Mouse (Mus musculus) left cerebral cortex, postnatal 25 days (tissue): Measurements from ENCODE around the gene Vps41. TPM values are rescaled to one million over a fixed set of nuclear protein-coding genes. Genes with fewer than 3 reads are reported as not detected.

Experiments used
- DNase-seq, 2 experiments: peaks; one replicate each; pipeline ENCODE4 v3.0.0; 2022; ENCODE audit warnings: low spot score in 2 of 2, mixed read lengths in 1 of 2
- intact Hi-C: fragments of 180-260 bp; cut with DNase I; formaldehyde crosslinking; loops from one replicate; pipeline ENCODE4 v1.15.1; 2025
- total RNA-seq, 2 experiments: library from RNA; stranded (reverse); gene quantifications; 2 replicates each; pipeline ENCODE4 v1.2.3; 2021

Gene Vps41
- total RNA-seq, 2 experiments from 2014 or later: 152 TPM

DNA sequence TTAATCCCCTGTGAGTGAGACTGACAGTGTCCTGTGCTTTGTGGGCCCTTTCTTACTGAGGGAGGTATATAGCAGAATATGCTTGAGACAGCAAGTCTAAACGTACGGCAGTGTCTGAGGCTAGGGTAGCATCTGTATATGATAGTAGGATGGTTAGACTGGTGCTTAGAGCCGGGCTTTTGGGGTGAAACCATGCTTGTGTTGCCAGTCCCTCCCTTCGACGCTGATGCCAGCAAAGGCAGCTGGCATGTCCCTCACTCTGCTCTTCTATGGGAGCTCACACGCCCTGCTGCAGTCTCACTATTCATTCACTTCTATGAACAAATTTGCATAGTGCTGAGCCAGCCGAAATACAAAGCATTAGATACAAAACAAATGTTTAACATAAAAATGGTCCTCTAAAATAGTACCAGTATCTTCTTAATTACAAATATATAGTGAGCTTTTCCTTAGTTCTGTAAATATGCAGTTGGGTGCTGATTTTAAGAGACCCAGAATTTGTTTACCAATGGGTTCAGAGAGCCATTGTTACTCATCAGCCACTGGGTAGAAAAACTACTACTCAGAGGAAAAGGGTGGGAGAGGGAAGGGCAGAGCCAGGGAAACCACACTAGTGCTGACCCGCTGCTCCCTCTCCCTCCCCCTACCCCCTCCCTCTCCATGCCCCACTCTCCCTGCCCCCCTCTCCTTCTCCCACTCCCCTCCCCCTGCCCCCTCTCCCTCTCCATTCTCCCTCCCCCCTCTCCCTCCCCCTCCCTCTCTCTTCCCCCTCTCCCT lies 139.1 kb downstream of the Vps41 start:
- DNase-seq: peak in 1 of 2 experiments; percentile 59
- intact Hi-C loops: loop anchor here (5.0 kb wide), 1 partner anchor 146 kb away; no protein-coding TSS in a partner anchor

DNA sequence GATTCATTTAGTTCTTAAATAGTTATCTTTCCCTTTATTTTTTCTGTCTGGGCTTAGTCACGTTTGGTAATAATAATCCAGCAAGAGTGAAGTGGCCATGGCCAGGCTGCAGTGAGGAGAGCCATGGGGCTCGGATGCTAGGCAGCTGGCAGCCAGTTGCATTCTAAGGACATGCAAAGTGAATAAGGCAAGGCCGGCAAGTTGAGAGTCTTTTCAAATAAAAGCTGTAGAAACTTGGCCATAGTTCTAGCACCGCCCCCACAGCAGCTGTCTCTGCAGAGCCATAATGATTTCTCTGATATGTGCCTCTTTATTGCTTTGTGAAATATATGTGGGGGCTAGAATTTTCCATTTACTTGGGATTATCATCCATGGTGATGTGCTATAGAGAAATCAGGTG lies 141.1 kb downstream of the Vps41 start:
- peak; percentile 82 to 96 for DNase-seq
- intact Hi-C loops: loop anchor here (2.0 to 5.0 kb wide), 2 partner anchors 144 to 245 kb away; no protein-coding TSS in a partner anchor

GRCm38 (mm10) chr13:18859389-18859788 lies 142.3 kb downstream of the Vps41 start:
- intact Hi-C loops: loop anchor here (2.0 to 5.0 kb wide), 2 partner anchors 143 to 243 kb away; no protein-coding TSS in a partner anchor

GRCm38 (mm10) chr13:18868030-18868490 lies 151.0 kb downstream of the Vps41 start:
- intact Hi-C loops: loop anchor here (5.0 kb wide), 1 partner anchor 79 kb away; the partner anchor contains the start of gene Amph
- peak; percentile 42 to 53 for DNase-seq

More at GRCm38 (mm10) chr13:18859389-18859788, 142.3 kb downstream of the Vps41 start:
- DNase-seq: peak in 1 of 2 experiments; percentile 15

GRCm38 (mm10) chr13:18868825-18869224 lies 151.7 kb downstream of the Vps41 start:
- DNase-seq: no peak
- intact Hi-C loops: loop anchor here (5.0 kb wide), 1 partner anchor 78 kb away; the partner anchor contains the start of gene Amph

DNA sequence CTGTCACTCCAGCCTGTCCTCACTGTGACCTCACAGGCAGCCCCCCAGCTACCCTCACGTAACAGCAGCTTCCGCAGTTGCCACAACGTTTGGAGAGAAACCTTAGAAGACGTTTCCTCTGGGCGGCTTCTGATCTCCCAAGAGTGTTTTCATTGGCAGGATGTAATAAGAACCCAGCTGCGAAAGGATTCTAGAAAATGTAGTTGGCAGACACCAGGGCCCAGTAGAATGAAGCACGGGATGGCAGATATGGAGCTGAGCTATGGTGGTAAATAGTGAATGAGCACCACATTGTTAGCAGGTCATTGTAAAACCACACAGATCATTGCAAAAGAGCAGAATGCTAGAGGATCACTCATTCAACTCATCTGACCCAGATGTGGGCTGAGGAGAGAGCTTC lies 158.2 kb downstream of the Vps41 start:
- DNase-seq: no peak
- intact Hi-C loops: no loop called here

DNA sequence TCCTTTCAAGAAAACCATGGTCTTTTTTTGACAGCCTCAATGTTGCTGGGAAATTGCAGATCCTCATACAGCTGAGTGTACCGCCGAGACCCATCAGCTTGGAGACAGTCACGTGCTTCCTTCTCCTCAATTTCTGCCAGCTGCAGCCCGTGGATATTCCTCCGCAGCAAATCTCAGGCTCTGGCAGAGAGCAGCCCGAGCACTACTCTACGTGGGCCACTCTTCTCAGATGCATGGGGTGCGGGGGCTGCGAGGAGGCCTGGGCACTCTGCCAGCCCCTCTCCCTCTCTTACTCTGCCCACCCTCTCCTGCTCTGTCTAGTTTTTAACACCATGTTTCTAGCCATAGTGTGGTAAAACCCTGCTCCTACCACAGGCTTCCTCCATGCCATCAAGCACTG lies 175.8 kb downstream of the Vps41 start:
- intact Hi-C loops: loop anchor here (1.0 kb wide), 1 partner anchor 209 kb away; no protein-coding TSS in a partner anchor
- DNase-seq: peak; percentile 48 to 91

- intact Hi-C loops: no loop called here
- DNase-seq: no peak
Measured at GRCm38 (mm10) chr13:18896789-18897188, 179.7 kb downstream of the Vps41 start.

- no peak for DNase-seq
- intact Hi-C loops: no loop called here
Measured at GRCm38 (mm10) chr13:18903623-18904022, 186.5 kb downstream of the Vps41 start.

GRCm38 (mm10) chr13:18914774-18915173 lies 197.7 kb downstream of the Vps41 start:
- DNase-seq: peak in 1 of 2 experiments; percentile 29

More at GRCm38 (mm10) chr13:18914774-18915173, 197.7 kb downstream of the Vps41 start:
- intact Hi-C loops: no loop called here

Other genes starting within 250 kb of the Vps41 start
- gene Amph, start 230.9 kb downstream of the Vps41 start, total RNA-seq: 100 to 1,000 TPM; 200 to 218 TPM